Mouse (Mus musculus): ENCODE data around the gene BC030870.

GRCm38 (mm10) chr8:65047801-65048200 lies 81.6 kb downstream of the BC030870 start:
- TF ChIP-seq CTCF (IDR thresholded peaks at IDR 0.05; ENCODE audit: insufficient read depth, low read length) (no peak), POLR2A (IDR thresholded peaks at IDR 0.05; ENCODE audit: borderline replicate concordance, extremely low read depth, low read depth, low read length) (no peak)
